In the genomic region with DNA sequence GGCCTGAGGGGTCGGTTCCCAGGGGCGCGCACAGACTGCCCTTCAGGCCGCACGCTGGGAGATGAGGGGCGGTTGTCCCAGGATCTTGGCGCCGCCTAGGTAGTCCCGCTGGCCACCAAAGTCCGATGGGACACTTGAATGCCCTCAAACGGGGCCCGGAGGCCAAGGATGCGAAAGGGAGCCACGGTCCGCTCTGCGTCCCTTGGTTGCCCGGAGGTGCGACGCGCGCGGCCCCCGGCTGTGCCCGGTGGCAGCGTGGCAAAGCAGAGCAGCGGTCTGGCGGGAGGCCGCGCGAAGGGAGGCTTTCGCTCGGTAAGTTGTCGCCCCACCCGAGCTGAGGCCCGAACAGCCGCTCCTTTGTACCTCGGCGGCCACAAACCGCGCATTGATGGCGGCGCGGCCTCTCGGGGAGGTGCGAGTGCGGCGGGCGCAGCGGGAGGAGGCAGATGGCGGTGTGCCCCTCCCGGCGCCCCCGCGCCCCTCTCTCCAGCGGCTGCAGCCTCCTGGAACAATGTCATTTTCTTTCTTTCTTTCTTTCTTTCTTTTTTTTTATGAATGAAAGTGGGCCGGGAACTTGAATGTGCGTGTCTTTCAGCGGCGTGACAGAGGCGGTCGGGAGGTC, we compare ENCODE assay signal across 8 mouse cellular contexts. TPM values are rescaled to one million over a fixed set of nuclear protein-coding genes. Genes with fewer than 3 reads are reported as not detected.
DNase-seq lines count a peak whose midpoint lies in the region; ATAC-seq lines count a peak whose summit lies in the region.

No protein-coding gene starts in this region.

- ATAC-seq in heart, embryonic 11.5 days (replicated peaks; ENCODE audit: insufficient number of reproducible peaks, low FRiP score, low TSS enrichment), result no peak
- ATAC-seq in hindbrain, embryonic 15.5 days (ENCODE audit: low FRiP score, low read depth), result no peak
- ATAC-seq in liver, embryonic 15.5 days (ENCODE audit: insufficient read depth), result no peak

- H3K4me2 ChIP-seq in heart, embryonic 11.5 days, result peak overlapping the region; percentile 98
- H3K4me2 ChIP-seq in hindbrain, embryonic 15.5 days, result peak overlapping the region; percentile 93
- H3K4me2 ChIP-seq in liver, embryonic 15.5 days, result peak overlapping the region; percentile 71

- no peak for DNase-seq in heart, postnatal 14 days
- peak; percentile 77 for DNase-seq in embryo, embryonic 11 days
- peak; percentile 53 for DNase-seq in retina, postnatal 1 day
- DNase-seq in frontal cortex, postnatal 14 days (ENCODE audit: low spot score in 2 of 2), result no peak
- no peak for DNase-seq in thymus, postnatal 0 days (ENCODE audit: low spot score)

- no peaks in the 10 kb centered on the region for H3K36me3 ChIP-seq in heart, embryonic 11.5 days (ENCODE audit: control insufficient read depth, insufficient read depth, low read length)
- H3K36me3 ChIP-seq in hindbrain, embryonic 15.5 days, result no peaks in the 10 kb centered on the region
- no peaks in the 10 kb centered on the region for H3K36me3 ChIP-seq in liver, embryonic 15.5 days (replicated peaks)

- peaks cover 24% of the 10 kb centered on the region for H3K27me3 ChIP-seq in heart, embryonic 11.5 days (ENCODE audit: control insufficient read depth, insufficient read depth, low read length)
- H3K27me3 ChIP-seq in hindbrain, embryonic 15.5 days, result 0 out of 2 replicates have a peak, but pooled peaks cover 4% of the 10 kb centered on the region
- peaks cover 82% of the 10 kb centered on the region for H3K27me3 ChIP-seq in liver, embryonic 15.5 days

- peak overlapping the region; percentile 76 for H3K9ac ChIP-seq in heart, embryonic 11.5 days (ENCODE audit: low read depth, low read length)
- H3K9ac ChIP-seq in hindbrain, embryonic 15.5 days, result peak overlapping the region; percentile 63
- no peak overlapping the region for H3K9ac ChIP-seq in liver, embryonic 15.5 days

- peaks cover 26% of the 10 kb centered on the region for H3K4me1 ChIP-seq in heart, embryonic 11.5 days (ENCODE audit: control insufficient read depth, insufficient read depth, low read length)
- H3K4me1 ChIP-seq in hindbrain, embryonic 15.5 days (replicated peaks), result peaks cover 30% of the 10 kb centered on the region
- peaks cover 52% of the 10 kb centered on the region for H3K4me1 ChIP-seq in liver, embryonic 15.5 days (replicated peaks)

- H3K27ac ChIP-seq in heart, embryonic 11.5 days (ENCODE audit: low read depth, low read length), result no peak overlapping the region
- H3K27ac ChIP-seq in hindbrain, embryonic 15.5 days (replicated peaks), result peak overlapping the region; percentile 64
- H3K27ac ChIP-seq in liver, embryonic 15.5 days (replicated peaks), result no peak overlapping the region

- WGBS in heart, embryonic 11.5 days (ENCODE audit: insufficient replicate concordance), result under 1% methylated on average over 61 of the region's 61 CpGs
- under 1% methylated on average over 59 of the region's 61 CpGs for WGBS in hindbrain, embryonic 15.5 days
- under 1% methylated on average over 61 of the region's 61 CpGs for WGBS in liver, embryonic 15.5 days (ENCODE audit: insufficient replicate concordance)

- intact Hi-C loops in heart, postnatal 14 days (cut with DNase I), result loop anchor here (5.0 kb wide), 1 partner anchor 36 kb away; no protein-coding TSS in a partner anchor

- peak overlapping the region; percentile 66 for H3K4me3 ChIP-seq in heart, embryonic 11.5 days (ENCODE audit: low read depth, low read length)
- peak overlapping the region; percentile 53 for H3K4me3 ChIP-seq in hindbrain, embryonic 15.5 days
- peak overlapping the region; percentile 58 for H3K4me3 ChIP-seq in liver, embryonic 15.5 days (replicated peaks)

- no peaks in the 10 kb centered on the region for H3K9me3 ChIP-seq in heart, embryonic 11.5 days (replicated peaks; ENCODE audit: control insufficient read depth, low read length)
- no peaks in the 10 kb centered on the region for H3K9me3 ChIP-seq in hindbrain, embryonic 15.5 days
- no peaks in the 10 kb centered on the region for H3K9me3 ChIP-seq in liver, embryonic 15.5 days (replicated peaks)

RNA-seq across cellular contexts. Expression of a gene that starts 1.7 kb away (rescaled TPM):
- polyA plus RNA-seq in heart, embryonic 11.5 days (2014; fragmentation: Nextera tagmentation; extraction: Ambion mirVana), result 4.4 and 4.9 TPM in 2 replicates
- total RNA-seq in heart, postnatal 14 days (2021), result 10 to 100 TPM; 12.7 to 13.0 TPM
- 39.4 and 40.5 TPM in 2 replicates for polyA plus RNA-seq in hindbrain, embryonic 15.5 days (2015; fragmentation: Nextera tagmentation; extraction: Ambion mirVana)
- polyA plus RNA-seq in liver, embryonic 15.5 days (2015; fragmentation: Nextera tagmentation; extraction: Ambion mirVana), result 2.7 and 3.0 TPM in 2 replicates
- polyA plus RNA-seq in thymus, postnatal 0 days (2015; fragmentation: Nextera tagmentation; extraction: Ambion mirVana), result 0.67 and 0.73 TPM in 2 replicates

RNA-seq across cellular contexts. Expression of a gene that starts 59.5 kb away (rescaled TPM):
- polyA plus RNA-seq in heart, embryonic 11.5 days (2014; fragmentation: Nextera tagmentation; extraction: Ambion mirVana), result 40.3 and 44.5 TPM in 2 replicates
- 100 to 1,000 TPM; 148 to 169 TPM for total RNA-seq in heart, postnatal 14 days (2021)
- polyA plus RNA-seq in hindbrain, embryonic 15.5 days (2015; fragmentation: Nextera tagmentation; extraction: Ambion mirVana), result 72.8 and 76.7 TPM in 2 replicates
- 18.9 and 21.3 TPM in 2 replicates for polyA plus RNA-seq in liver, embryonic 15.5 days (2015; fragmentation: Nextera tagmentation; extraction: Ambion mirVana)
- 51.8 and 52.5 TPM in 2 replicates for polyA plus RNA-seq in thymus, postnatal 0 days (2015; fragmentation: Nextera tagmentation; extraction: Ambion mirVana)

Comparison
In these comparisons a context has a peak if more than half of its experiments do, and no peak if none do; other contexts are left out.
1. DNase-seq: peak in embryo, embryonic 11 days (single experiment) and retina, postnatal 1 day (single experiment); none in heart, postnatal 14 days (0 of 2), frontal cortex, postnatal 14 days (0 of 2) and thymus, postnatal 0 days (single experiment).
2. Peak in every context shown above with its lines, with median percentiles within 50 percentile points of each other: H3K4me2 ChIP-seq and H3K4me3 ChIP-seq.